Mouse (Mus musculus) stomach, embryonic 15.5 days (tissue): Measurements from ENCODE around the gene Ifitm6. TPM values are rescaled to one million over a fixed set of nuclear protein-coding genes. Genes with fewer than 3 reads are reported as not detected.

Source experiments
- ATAC-seq: fragments of 200-750 bp; cut with Nextera tagmentation; 2 replicates; pipeline ENCODE4 v1.8.0; 2017; ENCODE audit warnings: low read depth, moderate number of reproducible peaks, moderate TSS enrichment; ENCODE audit not compliant: insufficient read depth, low FRiP score
- H3K27ac ChIP-seq: fragments of 300-500 bp; sonication (generic); 2 replicates; pipeline ENCODE4 v1.5.1; 2015; ENCODE audit warnings: mild to moderate bottlenecking, inconsistent platforms
- H3K27me3 ChIP-seq: fragments of 300-500 bp; sonication (generic); replicated peaks from 2 replicates; pipeline ENCODE4 v1.6.1; 2015; ENCODE audit warnings: inconsistent platforms
- H3K36me3 ChIP-seq: fragments of 300-500 bp; sonication (generic); 2 replicates; pipeline ENCODE4 v1.6.1; 2015; ENCODE audit warnings: inconsistent platforms
- H3K4me1 ChIP-seq: fragments of 300-500 bp; sonication (generic); 2 replicates; pipeline ENCODE4 v1.6.1; 2015; ENCODE audit warnings: inconsistent platforms
- H3K4me2 ChIP-seq: fragments of 300-500 bp; sonication (generic); 2 replicates; pipeline ENCODE4 v1.6.1; 2015; ENCODE audit warnings: mild to moderate bottlenecking, inconsistent platforms
- H3K4me3 ChIP-seq: fragments of 300-500 bp; sonication (generic); replicated peaks from 2 replicates; pipeline ENCODE4 v1.5.1; 2015; ENCODE audit warnings: inconsistent platforms
- H3K9ac ChIP-seq: fragments of 300-500 bp; sonication (generic); 2 replicates; pipeline ENCODE4 v1.6.1; 2015; ENCODE audit warnings: inconsistent platforms
- H3K9me3 ChIP-seq: fragments of 300-500 bp; sonication (generic); 2 replicates; pipeline ENCODE4 v1.6.1; 2016; ENCODE audit warnings: inconsistent platforms
- WGBS: fragments of 180-500 bp; shearing (Covaris S2); methylation state at CpG from one replicate; pipeline ENCODE4 v1.1.7; 2015; 5-methylcytosine and 5-hydroxymethylcytosine counted together
- polyA plus RNA-seq: library from polyadenylated mRNA; unstranded; fragments of >200 nt; fragmentation: Nextera tagmentation; extraction: Ambion mirVana; gene quantifications from 2 replicates; pipeline ENCODE4 v1.2.1, GENCODE M21; 2015

Gene Ifitm6
- polyA plus RNA-seq, 1 experiment from 2014 or later: 8.1 TPM

GRCm38 (mm10) chr7:141055785-141056184 is 38.1 kb upstream of the Ifitm6 start:
- no peak for ATAC-seq
- H3K4me1 ChIP-seq: 0 out of 2 replicates have a peak, but pooled peaks cover 3% of the 10 kb centered on the region
- no peaks in the 10 kb centered on the region for H3K36me3 ChIP-seq
- H3K9ac ChIP-seq: no peak overlapping the region
- 75% methylated on average over 4 of the region's 4 CpGs for WGBS
- no peak overlapping the region for H3K4me3 ChIP-seq
- H3K27me3 ChIP-seq: no peaks in the 10 kb centered on the region
- H3K4me2 ChIP-seq: no peak overlapping the region
- no peaks in the 10 kb centered on the region for H3K9me3 ChIP-seq
- H3K27ac ChIP-seq: no peak overlapping the region

- H3K27me3 ChIP-seq: no peaks in the 10 kb centered on the region
- no peaks in the 10 kb centered on the region for H3K9me3 ChIP-seq
- WGBS: 69% methylated on average over 2 of the region's 2 CpGs
These were observed 34.7 kb upstream of the Ifitm6 start for GRCm38 (mm10) chr7:141052421-141052820.

DNA sequence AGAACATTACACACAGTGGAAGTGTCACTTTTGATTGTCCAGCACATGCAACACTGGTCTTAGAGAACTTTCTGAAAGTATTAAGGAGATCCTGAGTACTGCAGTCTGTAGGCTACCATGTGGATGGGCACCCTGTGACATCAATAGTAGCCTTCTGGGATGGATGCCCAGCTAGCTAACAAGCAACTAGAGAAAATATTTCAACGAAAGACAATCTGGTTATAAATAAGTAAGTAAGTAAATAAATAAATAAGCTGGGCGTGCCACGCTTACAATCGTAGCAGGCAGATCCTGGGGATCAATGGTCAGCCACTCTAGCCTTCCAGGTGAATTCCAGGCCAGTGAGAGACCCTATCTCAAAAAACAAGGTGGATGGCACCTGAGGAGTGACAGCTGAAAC is 34.3 kb upstream of the Ifitm6 start:
- no peaks in the 10 kb centered on the region for H3K36me3 ChIP-seq
- no peak for ATAC-seq
- no peak overlapping the region for H3K9ac ChIP-seq
- no peak overlapping the region for H3K4me2 ChIP-seq
- H3K4me1 ChIP-seq: peaks cover 10% of the 10 kb centered on the region; the same call in 1 of the 2 replicates
- no peaks in the 10 kb centered on the region for H3K27me3 ChIP-seq
- H3K4me3 ChIP-seq: no peak overlapping the region
- 86% methylated on average over 4 of the region's 4 CpGs for WGBS
- H3K9me3 ChIP-seq: no peaks in the 10 kb centered on the region
- no peak overlapping the region for H3K27ac ChIP-seq

More at GRCm38 (mm10) chr7:141052421-141052820, 34.7 kb upstream of the Ifitm6 start:
- no peak overlapping the region for H3K4me3 ChIP-seq
- no peak overlapping the region for H3K27ac ChIP-seq
- no peak for ATAC-seq
- no peaks in the 10 kb centered on the region for H3K36me3 ChIP-seq
- peaks cover 6% of the 10 kb centered on the region; the same call in 1 of the 2 replicates for H3K4me1 ChIP-seq
- no peak overlapping the region for H3K9ac ChIP-seq
- H3K4me2 ChIP-seq: no peak overlapping the region

DNA sequence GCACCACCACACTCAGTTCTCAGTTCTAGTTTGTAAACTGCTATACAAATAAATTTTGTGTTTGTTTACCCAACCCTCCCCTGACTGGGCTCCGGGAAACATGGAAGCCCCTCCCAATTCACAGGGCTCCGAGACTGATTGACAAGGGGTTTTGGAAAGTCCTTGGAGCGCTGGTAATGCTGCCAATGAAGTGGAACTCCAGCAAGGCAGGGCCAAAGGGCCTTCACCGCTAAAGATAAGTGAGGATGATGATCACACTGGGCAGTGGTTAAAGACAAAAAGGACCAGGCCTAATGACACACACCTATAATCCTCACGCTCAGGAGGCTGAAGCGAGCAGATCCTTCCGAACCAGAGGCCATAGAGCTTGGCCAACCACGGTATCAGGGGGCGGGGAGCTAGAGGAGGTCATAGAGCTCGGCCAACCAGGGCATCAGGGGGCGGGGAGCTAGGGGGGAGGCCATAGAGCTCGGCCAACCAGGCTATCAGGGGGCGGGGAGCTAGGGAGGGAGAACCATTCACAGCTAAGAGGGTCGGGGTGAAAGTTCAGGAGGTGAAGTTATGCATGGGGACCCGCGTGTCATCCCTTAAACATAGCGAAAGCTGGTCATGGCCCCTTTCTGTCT is 33.4 kb upstream of the Ifitm6 start:
- no peak overlapping the region for H3K4me3 ChIP-seq
- no peak overlapping the region for H3K9ac ChIP-seq
- H3K36me3 ChIP-seq: no peaks in the 10 kb centered on the region
- no peaks in the 10 kb centered on the region for H3K9me3 ChIP-seq
- no peak for ATAC-seq
- no peak overlapping the region for H3K27ac ChIP-seq
- H3K4me1 ChIP-seq: peaks cover 14% of the 10 kb centered on the region; the same call in 1 of the 2 replicates
- H3K27me3 ChIP-seq: no peaks in the 10 kb centered on the region
- 64% methylated on average over 17 of the region's 17 CpGs for WGBS
- H3K4me2 ChIP-seq: no peak overlapping the region

DNA sequence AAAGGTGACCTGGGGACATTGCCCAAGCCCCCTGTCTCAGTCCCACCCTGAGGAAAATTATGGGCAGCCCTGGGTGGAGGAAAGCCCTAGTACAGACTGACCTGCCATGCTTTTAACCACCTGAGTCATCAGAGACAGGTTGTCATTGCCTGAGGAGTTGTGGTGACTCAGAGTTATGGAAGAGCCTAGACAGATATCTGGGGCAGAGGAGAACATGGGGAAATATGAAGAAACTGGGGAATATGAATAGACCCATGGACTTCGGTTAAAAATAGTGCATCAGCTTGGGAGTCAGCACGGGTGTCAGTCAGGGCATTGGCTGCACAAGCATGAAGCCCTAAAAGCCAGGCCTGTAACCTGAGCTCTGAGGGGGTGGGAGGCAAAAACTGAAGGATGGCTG is 31.6 kb upstream of the Ifitm6 start:
- Histone ChIP-seq H3K4me2 (no peak overlapping the region), H3K9me3 (no peaks in the 10 kb centered on the region), H3K4me1 (peaks cover 14% of the 10 kb centered on the region; the same call in 1 of the 2 replicates), H3K27ac (no peak overlapping the region), H3K36me3 (no peaks in the 10 kb centered on the region), H3K4me3 (no peak overlapping the region), H3K9ac (no peak overlapping the region), H3K27me3 (no peaks in the 10 kb centered on the region)
- WGBS: 83% methylated on average over 2 of the region's 2 CpGs
- ATAC-seq: no peak

DNA sequence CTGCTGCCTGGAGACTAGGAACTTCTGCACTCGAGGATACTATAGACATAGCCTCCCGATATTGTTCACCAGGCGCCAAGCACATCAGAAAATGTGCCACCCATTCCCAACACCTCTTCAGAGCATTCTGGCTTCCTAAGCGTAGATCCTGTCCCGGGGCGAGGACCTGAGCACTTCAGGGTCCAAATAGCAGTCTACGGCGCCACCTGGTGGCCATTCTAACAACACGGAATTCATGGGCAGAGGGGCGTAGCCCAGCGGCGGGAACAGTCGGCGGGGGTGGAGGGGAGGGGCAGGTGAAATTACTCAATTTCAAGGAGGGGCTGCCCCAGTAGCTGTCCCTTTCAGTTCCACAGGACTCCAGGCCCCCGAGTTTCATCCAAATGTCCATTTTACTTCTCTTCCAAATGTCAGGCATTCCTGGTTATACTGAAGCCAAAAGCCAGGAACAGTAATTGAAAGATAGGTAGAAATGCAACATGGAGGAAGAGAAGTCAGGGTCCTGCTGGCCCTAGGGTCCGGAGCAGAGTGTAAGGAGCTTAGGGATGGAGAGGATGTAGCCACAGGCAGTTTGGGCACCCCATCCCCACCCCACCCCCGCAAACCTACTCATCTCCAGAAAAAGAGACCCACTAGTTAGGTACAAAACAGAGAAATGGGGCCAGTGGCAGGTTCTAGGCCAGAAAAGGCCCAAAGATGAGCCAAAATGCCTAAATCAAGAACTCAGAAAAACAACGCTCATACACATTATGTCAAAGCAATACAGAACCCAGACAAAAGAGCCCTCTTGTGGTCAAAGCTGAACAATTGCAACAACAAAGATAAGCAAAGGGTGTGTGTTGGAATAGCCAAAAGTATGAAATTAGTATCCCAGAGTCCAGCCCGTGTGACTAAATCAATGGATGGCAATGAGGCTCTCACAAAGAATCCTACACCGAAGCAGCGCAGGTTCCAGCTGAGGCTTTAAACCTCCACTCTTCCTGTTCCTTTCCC is 30.8 kb upstream of the Ifitm6 start:
- Histone ChIP-seq H3K9me3 (no peaks in the 10 kb centered on the region), H3K36me3 (no peaks in the 10 kb centered on the region), H3K27me3 (no peaks in the 10 kb centered on the region), H3K27ac (peak overlapping the region; percentile 90), H3K9ac (peak overlapping the region; percentile 4; the same call in 1 of the 2 replicates), H3K4me2 (peak overlapping the region; percentile 63), H3K4me1 (peaks cover 15% of the 10 kb centered on the region; the same call in 1 of the 2 replicates), H3K4me3 (peak overlapping the region; percentile 28)
- WGBS: 9% methylated on average over 21 of the region's 21 CpGs
- ATAC-seq: peak; percentile 84

DNA sequence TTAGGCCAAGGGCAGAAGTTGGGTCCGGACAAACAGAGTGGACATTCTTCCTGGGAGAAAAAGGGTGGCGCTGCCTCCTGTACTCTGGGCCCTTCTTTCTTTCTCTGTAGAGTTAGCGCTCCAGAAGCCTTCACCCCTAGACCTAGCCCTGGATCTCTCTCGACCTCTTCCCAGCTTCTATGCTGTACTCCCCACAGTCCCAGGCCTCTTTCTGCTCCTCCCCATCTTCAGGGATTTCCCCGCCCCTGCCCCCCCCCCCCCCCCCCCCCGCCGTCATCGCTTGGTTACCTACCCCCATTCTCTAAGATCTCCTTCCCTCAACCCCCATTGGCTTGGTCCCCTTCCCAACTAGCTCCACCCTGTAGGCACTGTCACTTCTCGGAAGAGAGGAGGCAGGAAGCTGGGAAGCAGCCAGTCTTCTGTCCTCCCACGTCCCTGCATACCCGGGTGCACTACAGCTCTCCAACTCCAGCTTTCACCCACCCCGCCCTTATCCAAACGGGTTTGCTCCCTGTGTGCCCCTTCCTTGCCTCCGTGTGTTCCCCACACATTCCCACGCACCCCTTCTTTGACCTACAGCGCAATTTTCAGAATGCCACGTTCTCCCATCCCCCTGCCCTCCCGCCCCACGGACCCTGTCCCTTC is 30.0 kb upstream of the Ifitm6 start:
- peak overlapping the region; percentile 90 for H3K27ac ChIP-seq
- no peaks in the 10 kb centered on the region for H3K27me3 ChIP-seq
- ATAC-seq: peak; percentile 84
- 7% methylated on average over 16 of the region's 19 CpGs for WGBS
- H3K4me3 ChIP-seq: peak overlapping the region; percentile 28
- no peaks in the 10 kb centered on the region for H3K9me3 ChIP-seq
- peaks cover 22% of the 10 kb centered on the region; the same call in 1 of the 2 replicates for H3K4me1 ChIP-seq
- peak overlapping the region; percentile 4; the same call in 1 of the 2 replicates for H3K9ac ChIP-seq
- H3K36me3 ChIP-seq: no peaks in the 10 kb centered on the region
- H3K4me2 ChIP-seq: peak overlapping the region; percentile 63

DNA sequence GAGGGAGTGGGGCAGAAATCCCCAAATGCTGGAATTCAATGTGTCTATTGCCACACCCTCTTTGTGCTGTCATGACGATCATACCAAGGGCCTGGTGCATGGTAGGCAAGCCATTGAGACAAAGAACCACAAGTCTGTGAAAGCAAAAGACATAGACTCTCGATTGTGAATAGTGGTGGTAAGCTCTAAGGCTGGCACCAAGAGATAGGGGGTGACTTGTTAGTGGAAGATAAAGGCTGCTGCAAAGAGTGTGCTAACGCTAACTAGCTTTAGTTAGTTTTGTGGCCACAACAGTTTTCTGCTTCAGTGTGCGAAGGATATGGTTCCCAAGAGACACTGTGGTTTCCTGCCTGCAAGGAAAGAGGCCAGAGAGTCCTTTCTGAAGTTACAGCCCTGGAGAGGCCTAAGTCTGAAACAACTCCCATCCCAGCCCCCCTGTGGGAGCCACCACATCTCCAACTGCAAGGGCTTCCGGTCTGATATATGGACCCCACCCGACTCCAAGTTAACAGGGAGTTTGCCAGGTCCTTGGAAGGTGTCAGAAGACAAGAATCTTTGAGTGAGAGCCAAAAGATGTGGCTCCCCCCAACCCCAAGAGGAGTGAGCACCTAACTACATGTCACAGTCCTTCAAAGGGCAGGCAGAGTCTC is 29.3 kb upstream of the Ifitm6 start:
- WGBS: 52% methylated on average over 6 of the region's 6 CpGs
- no peaks in the 10 kb centered on the region for H3K36me3 ChIP-seq
- H3K4me1 ChIP-seq: peaks cover 22% of the 10 kb centered on the region; the same call in 1 of the 2 replicates
- H3K4me2 ChIP-seq: peak overlapping the region; percentile 36; the same call in 1 of the 2 replicates
- H3K27me3 ChIP-seq: no peaks in the 10 kb centered on the region
- no peaks in the 10 kb centered on the region for H3K9me3 ChIP-seq
- H3K27ac ChIP-seq: peak overlapping the region; percentile 88
- H3K9ac ChIP-seq: no peak overlapping the region
- H3K4me3 ChIP-seq: no peak overlapping the region
- no peak for ATAC-seq

- no peaks in the 10 kb centered on the region for H3K36me3 ChIP-seq
- WGBS: 28% methylated on average over 4 of the region's 4 CpGs
- no peak overlapping the region for H3K4me3 ChIP-seq
These were observed 24.8 kb upstream of the Ifitm6 start for GRCm38 (mm10) chr7:141042539-141042938.

GRCm38 (mm10) chr7:141041661-141042060 is 23.9 kb upstream of the Ifitm6 start:
- no peak overlapping the region for H3K9ac ChIP-seq
- ATAC-seq: peak; percentile 81
- no peaks in the 10 kb centered on the region for H3K36me3 ChIP-seq
- H3K9me3 ChIP-seq: no peaks in the 10 kb centered on the region
- WGBS: 6% methylated on average over 5 of the region's 5 CpGs
- H3K4me2 ChIP-seq: no peak overlapping the region
- H3K27ac ChIP-seq: peak overlapping the region; percentile 98
- no peaks in the 10 kb centered on the region for H3K27me3 ChIP-seq
- H3K4me1 ChIP-seq: peaks cover 20% of the 10 kb centered on the region; the same call in 1 of the 2 replicates
- H3K4me3 ChIP-seq: no peak overlapping the region

More at GRCm38 (mm10) chr7:141042539-141042938, 24.8 kb upstream of the Ifitm6 start:
- H3K9me3 ChIP-seq: no peaks in the 10 kb centered on the region
- no peak overlapping the region for H3K4me2 ChIP-seq
- peaks cover 29% of the 10 kb centered on the region for H3K4me1 ChIP-seq
- peak overlapping the region; percentile 98 for H3K27ac ChIP-seq
- H3K27me3 ChIP-seq: no peaks in the 10 kb centered on the region
- ATAC-seq: peak; percentile 67
- H3K9ac ChIP-seq: no peak overlapping the region
